Mouse (Mus musculus): ENCODE measurements around the gene Cdc42ep3. TPM values are rescaled to one million over a fixed set of nuclear protein-coding genes. Genes with fewer than 3 reads are reported as not detected.
A peak's percentile ranks its signal among the peaks of the same experiment; 100 is the strongest.

Cdc42ep3 gene
- polyA plus RNA-seq, 1 experiment from 2014 or later, result 72.6 TPM

GRCm38 (mm10) chr17:79342639-79343333 lies 12.1 kb downstream of the Cdc42ep3 start:
- H3K4me1 ChIP-seq, result peaks cover 17% of the 10 kb centered on the region
- peaks cover 11% of the 10 kb centered on the region; the same call in 1 of the 2 replicates for H3K36me3 ChIP-seq
- WGBS, result 66% methylated on average over 3 of the region's 3 CpGs
- ATAC-seq (ENCODE audit: insufficient number of reproducible peaks, low FRiP score, low TSS enrichment, low read depth), result no peak
- no peaks in the 10 kb centered on the region for H3K9me3 ChIP-seq
- no peak overlapping the region for H3K9ac ChIP-seq
- peak overlapping the region; percentile 40; the same call in 1 of the 2 replicates for H3K27ac ChIP-seq
- no peak overlapping the region for H3K4me2 ChIP-seq
- no peak overlapping the region for H3K4me3 ChIP-seq
- H3K27me3 ChIP-seq, result no peaks in the 10 kb centered on the region

GRCm38 (mm10) chr17:79341946-79342470 lies 12.9 kb downstream of the Cdc42ep3 start:
- H3K4me1 ChIP-seq, result peaks cover 15% of the 10 kb centered on the region; the same call in 1 of the 2 replicates
- H3K4me2 ChIP-seq, result no peak overlapping the region
- H3K27ac ChIP-seq, result no peak overlapping the region
- H3K9ac ChIP-seq, result no peak overlapping the region
- H3K36me3 ChIP-seq, result peaks cover 15% of the 10 kb centered on the region
- 62% methylated on average over 7 of the region's 7 CpGs for WGBS
- H3K4me3 ChIP-seq, result no peak overlapping the region
- no peaks in the 10 kb centered on the region for H3K27me3 ChIP-seq
- H3K9me3 ChIP-seq, result no peaks in the 10 kb centered on the region
- no peak for ATAC-seq (ENCODE audit: insufficient number of reproducible peaks, low FRiP score, low TSS enrichment, low read depth)

- Histone ChIP-seq H3K9ac (no peak overlapping the region), H3K4me2 (no peak overlapping the region), H3K27me3 (no peaks in the 10 kb centered on the region), H3K4me3 (no peak overlapping the region), H3K9me3 (no peaks in the 10 kb centered on the region), H3K36me3 (peaks cover 25% of the 10 kb centered on the region), H3K4me1 (peaks cover 4% of the 10 kb centered on the region; the same call in 1 of the 2 replicates), H3K27ac (no peak overlapping the region)
- WGBS, result 79% methylated on average over 3 of the region's 3 CpGs
- ATAC-seq (ENCODE audit: insufficient number of reproducible peaks, low FRiP score, low TSS enrichment, low read depth), result no peak
These were observed 17.4 kb downstream of the Cdc42ep3 start for GRCm38 (mm10) chr17:79337494-79337893.

GRCm38 (mm10) chr17:79334701-79335100 lies 20.2 kb downstream of the Cdc42ep3 start:
- no peak overlapping the region for H3K4me3 ChIP-seq
- H3K36me3 ChIP-seq, result peaks cover 27% of the 10 kb centered on the region
- WGBS, result 90% methylated on average over 11 of the region's 11 CpGs
- H3K4me2 ChIP-seq, result no peak overlapping the region
- H3K27me3 ChIP-seq, result no peaks in the 10 kb centered on the region
- ATAC-seq (ENCODE audit: insufficient number of reproducible peaks, low FRiP score, low TSS enrichment, low read depth), result no peak
- peaks cover 4% of the 10 kb centered on the region; the same call in 1 of the 2 replicates for H3K4me1 ChIP-seq
- no peaks in the 10 kb centered on the region for H3K9me3 ChIP-seq
- H3K9ac ChIP-seq, result no peak overlapping the region
- H3K27ac ChIP-seq, result no peak overlapping the region

GRCm38 (mm10) chr17:79333650-79334049 lies 21.2 kb downstream of the Cdc42ep3 start:
- Histone ChIP-seq H3K9me3 (no peaks in the 10 kb centered on the region), H3K36me3 (peaks cover 21% of the 10 kb centered on the region), H3K27me3 (no peaks in the 10 kb centered on the region), H3K4me3 (no peak overlapping the region), H3K4me1 (peaks cover 4% of the 10 kb centered on the region; the same call in 1 of the 2 replicates), H3K27ac (no peak overlapping the region), H3K4me2 (no peak overlapping the region), H3K9ac (no peak overlapping the region)
- 70% methylated on average over 9 of the region's 9 CpGs for WGBS
- no peak for ATAC-seq (ENCODE audit: insufficient number of reproducible peaks, low FRiP score, low TSS enrichment, low read depth)

GRCm38 (mm10) chr17:79332864-79333263 lies 22.0 kb downstream of the Cdc42ep3 start:
- Histone ChIP-seq H3K9ac (no peak overlapping the region), H3K27me3 (no peaks in the 10 kb centered on the region), H3K27ac (no peak overlapping the region), H3K4me2 (no peak overlapping the region), H3K9me3 (no peaks in the 10 kb centered on the region), H3K36me3 (peaks cover 17% of the 10 kb centered on the region), H3K4me1 (peaks cover 4% of the 10 kb centered on the region; the same call in 1 of the 2 replicates), H3K4me3 (no peak overlapping the region)
- no peak for ATAC-seq (ENCODE audit: insufficient number of reproducible peaks, low FRiP score, low TSS enrichment, low read depth)
- 79% methylated on average over 3 of the region's 3 CpGs for WGBS

GRCm38 (mm10) chr17:79330397-79330796 lies 24.5 kb downstream of the Cdc42ep3 start:
- no peaks in the 10 kb centered on the region for H3K27me3 ChIP-seq
- H3K4me2 ChIP-seq, result no peak overlapping the region
- 0 out of 2 replicates have a peak, but pooled peaks cover 5% of the 10 kb centered on the region for H3K36me3 ChIP-seq
- no peaks in the 10 kb centered on the region for H3K9me3 ChIP-seq
- no peak for ATAC-seq (ENCODE audit: insufficient number of reproducible peaks, low FRiP score, low TSS enrichment, low read depth)
- H3K27ac ChIP-seq, result no peak overlapping the region
- no peak overlapping the region for H3K9ac ChIP-seq
- 89% methylated on average over 2 of the region's 2 CpGs for WGBS
- H3K4me3 ChIP-seq, result no peak overlapping the region
- peaks cover 4% of the 10 kb centered on the region; the same call in 1 of the 2 replicates for H3K4me1 ChIP-seq

- no peaks in the 10 kb centered on the region for H3K36me3 ChIP-seq
- no peak for ATAC-seq (ENCODE audit: insufficient number of reproducible peaks, low FRiP score, low TSS enrichment, low read depth)
- no peaks in the 10 kb centered on the region for H3K4me1 ChIP-seq
- no peak overlapping the region for H3K27ac ChIP-seq
- H3K27me3 ChIP-seq, result no peaks in the 10 kb centered on the region
- no peak overlapping the region for H3K9ac ChIP-seq
- H3K9me3 ChIP-seq, result no peaks in the 10 kb centered on the region
- WGBS, result 78% methylated on average over 4 of the region's 4 CpGs
- H3K4me3 ChIP-seq, result no peak overlapping the region
- no peak overlapping the region for H3K4me2 ChIP-seq
These were observed 28.0 kb downstream of the Cdc42ep3 start for GRCm38 (mm10) chr17:79326868-79327376.

- Histone ChIP-seq H3K9me3 (no peaks in the 10 kb centered on the region), H3K9ac (no peak overlapping the region), H3K27me3 (no peaks in the 10 kb centered on the region), H3K4me3 (no peak overlapping the region), H3K4me2 (no peak overlapping the region), H3K4me1 (no peaks in the 10 kb centered on the region), H3K27ac (no peak overlapping the region), H3K36me3 (no peaks in the 10 kb centered on the region)
- 59% methylated on average over 12 of the region's 12 CpGs for WGBS
- no peak for ATAC-seq (ENCODE audit: insufficient number of reproducible peaks, low FRiP score, low TSS enrichment, low read depth)
These were observed 37.7 kb downstream of the Cdc42ep3 start for GRCm38 (mm10) chr17:79317085-79317751.

GRCm38 (mm10) chr17:79315415-79316094 lies 39.3 kb downstream of the Cdc42ep3 start:
- no peaks in the 10 kb centered on the region for H3K4me1 ChIP-seq
- no peaks in the 10 kb centered on the region for H3K9me3 ChIP-seq
- no peak for ATAC-seq (ENCODE audit: insufficient number of reproducible peaks, low FRiP score, low TSS enrichment, low read depth)
- no peaks in the 10 kb centered on the region for H3K36me3 ChIP-seq
- no peak overlapping the region for H3K27ac ChIP-seq
- H3K9ac ChIP-seq, result no peak overlapping the region
- WGBS, result 89% methylated on average over 4 of the region's 4 CpGs
- no peak overlapping the region for H3K4me3 ChIP-seq
- no peak overlapping the region for H3K4me2 ChIP-seq
- no peaks in the 10 kb centered on the region for H3K27me3 ChIP-seq

- 81% methylated on average over 1 of the region's 1 CpGs for WGBS
- Histone ChIP-seq H3K4me1 (no peaks in the 10 kb centered on the region; the same call in 1 of the 2 replicates), H3K4me3 (no peak overlapping the region), H3K27me3 (no peaks in the 10 kb centered on the region), H3K9me3 (no peaks in the 10 kb centered on the region), H3K27ac (no peak overlapping the region), H3K36me3 (no peaks in the 10 kb centered on the region), H3K9ac (no peak overlapping the region), H3K4me2 (no peak overlapping the region)
- no peak for ATAC-seq (ENCODE audit: insufficient number of reproducible peaks, low FRiP score, low TSS enrichment, low read depth)
These were observed 44.4 kb downstream of the Cdc42ep3 start for GRCm38 (mm10) chr17:79310465-79310864.
